Mouse (Mus musculus): ENCODE results near the gene Sec1. TPM values are rescaled to one million over a fixed set of nuclear protein-coding genes. Genes with fewer than 3 reads are reported as not detected.

Gene Sec1
- polyA plus RNA-seq, 1 experiment from 2014 or later = not detected

- Histone ChIP-seq H3K27ac (peak overlapping the region; percentile 58), H3K79me2 (ENCODE audit: inconsistent target) (peaks cover 87% of the 10 kb centered on the region), H3K4me3 (ENCODE audit: inconsistent target) (peak overlapping the region; percentile 78), H3K36me3 (ENCODE audit: inconsistent target) (peaks cover 43% of the 10 kb centered on the region)
- WGBS (ENCODE audit: missing documents) = 88% methylated on average over 6 of the region's 6 CpGs
These were observed 19.8 kb upstream of the Sec1 start for GRCm38 (mm10) chr7:45713881-45714520.

DNA sequence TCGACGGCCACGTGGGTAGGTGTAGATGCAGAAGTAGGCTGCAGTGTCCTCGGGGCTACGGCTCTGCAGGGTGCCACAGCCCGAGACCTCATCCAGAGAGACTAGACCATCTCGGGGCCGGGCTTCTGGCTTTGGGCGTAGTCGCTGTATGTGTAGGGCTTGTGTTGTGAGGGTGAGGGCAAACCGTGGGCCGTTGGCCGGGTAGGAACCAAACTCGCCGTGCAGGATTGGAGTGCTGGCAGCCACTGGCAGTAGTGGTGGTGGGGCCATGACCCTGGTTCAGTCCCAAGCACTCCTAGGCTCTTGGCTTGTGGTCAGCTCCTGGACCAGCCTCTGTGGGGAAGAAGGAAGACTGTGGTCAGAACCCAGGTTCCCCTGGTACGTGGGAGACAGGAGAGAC, 19.2 kb upstream of the Sec1 start:
- Histone ChIP-seq H3K27ac (no peak overlapping the region), H3K4me3 (ENCODE audit: inconsistent target) (no peak overlapping the region)
- WGBS (ENCODE audit: missing documents) = 89% methylated on average over 13 of the region's 16 CpGs

GRCm38 (mm10) chr7:45712022-45712757, 18.0 kb upstream of the Sec1 start:
- 93% methylated on average over 20 of the region's 21 CpGs for WGBS (ENCODE audit: missing documents)
- Histone ChIP-seq H3K4me3 (ENCODE audit: inconsistent target) (no peak overlapping the region), H3K79me2 (ENCODE audit: inconsistent target) (peaks cover 80% of the 10 kb centered on the region), H3K36me3 (ENCODE audit: inconsistent target) (peaks cover 43% of the 10 kb centered on the region), H3K27ac (no peak overlapping the region)

More for the DNA sequence above, 19.2 kb upstream of the Sec1 start:
- Histone ChIP-seq H3K36me3 (ENCODE audit: inconsistent target) (peaks cover 43% of the 10 kb centered on the region), H3K79me2 (ENCODE audit: inconsistent target) (peaks cover 85% of the 10 kb centered on the region)

DNA sequence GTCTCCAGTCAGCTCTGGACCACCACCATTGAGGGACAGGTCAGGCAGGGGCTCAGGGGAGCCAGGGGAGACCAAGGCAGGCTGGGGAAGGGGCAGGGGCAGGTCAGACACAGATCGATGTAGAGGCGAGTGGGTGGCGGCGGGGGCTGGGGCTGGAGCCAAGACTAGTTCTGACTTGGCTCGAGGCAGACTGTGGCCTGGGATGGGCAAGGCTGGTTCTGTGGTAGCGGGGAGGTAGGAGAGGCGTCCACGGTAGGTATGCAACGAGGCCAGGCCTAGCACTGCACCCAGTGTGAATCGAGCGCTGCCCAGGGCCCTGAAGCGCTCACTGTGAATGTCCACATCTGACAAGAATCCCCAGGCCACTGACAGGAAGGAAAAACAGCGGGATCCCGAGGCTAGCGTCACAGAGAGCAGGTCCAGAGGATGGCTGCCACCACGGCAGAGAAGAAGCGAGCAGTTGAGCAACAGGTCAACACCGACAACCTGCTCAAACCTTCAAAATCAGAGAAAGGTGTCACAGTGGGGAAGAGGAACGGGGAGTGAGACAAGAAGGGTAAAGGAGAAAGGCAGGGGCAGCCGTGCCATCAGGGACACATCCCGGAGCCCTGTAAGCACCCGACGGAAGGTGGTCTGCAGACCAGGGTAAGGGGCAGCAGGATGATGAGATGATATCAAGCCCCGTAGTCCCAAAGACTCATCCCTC, 17.3 kb upstream of the Sec1 start:
- 89% methylated on average over 22 of the region's 24 CpGs for WGBS (ENCODE audit: missing documents)
- Histone ChIP-seq H3K4me3 (ENCODE audit: inconsistent target) (no peak overlapping the region), H3K79me2 (ENCODE audit: inconsistent target) (peaks cover 73% of the 10 kb centered on the region), H3K36me3 (ENCODE audit: inconsistent target) (peaks cover 43% of the 10 kb centered on the region), H3K27ac (no peak overlapping the region)

DNA sequence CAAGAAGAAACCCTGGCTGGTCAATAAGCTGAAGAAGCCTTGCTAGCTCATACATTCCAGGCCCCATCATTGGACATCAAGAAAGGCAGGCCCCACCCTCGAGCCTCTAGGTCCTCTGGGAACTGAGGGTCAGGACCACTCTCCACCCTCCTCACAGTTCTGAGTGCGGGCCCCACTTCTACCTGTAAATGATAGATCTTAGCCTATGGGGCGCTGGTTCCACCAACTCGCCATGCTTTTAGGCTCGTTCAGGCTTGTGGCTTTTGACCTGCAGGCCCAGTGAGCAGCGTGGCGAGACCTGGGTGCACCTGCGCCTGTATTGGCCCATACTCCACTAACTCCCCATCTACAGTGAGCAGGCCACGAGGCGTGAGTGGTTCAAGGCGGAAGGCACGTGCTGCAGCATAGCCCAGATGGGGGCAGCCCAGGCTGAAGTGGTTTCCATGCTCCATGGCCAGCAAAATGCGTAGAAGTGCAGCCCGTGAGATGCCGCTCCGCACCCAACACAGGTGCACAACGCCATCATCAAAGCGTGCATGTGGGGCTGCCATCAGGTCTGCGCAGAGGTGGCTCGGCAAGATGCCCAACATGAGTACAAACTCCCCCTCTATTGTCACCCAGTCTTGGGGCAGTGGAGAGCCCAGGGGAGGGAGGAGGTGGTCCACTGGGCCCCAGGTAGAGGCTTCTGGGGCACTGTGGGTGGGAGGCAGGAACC, 16.4 kb upstream of the Sec1 start:
- Histone ChIP-seq H3K36me3 (ENCODE audit: inconsistent target) (peaks cover 43% of the 10 kb centered on the region), H3K27ac (no peak overlapping the region), H3K79me2 (ENCODE audit: inconsistent target) (peaks cover 75% of the 10 kb centered on the region), H3K4me3 (ENCODE audit: inconsistent target) (no peak overlapping the region)
- 94% methylated on average over 20 of the region's 20 CpGs for WGBS (ENCODE audit: missing documents)

- H3K4me3 ChIP-seq (ENCODE audit: inconsistent target) = no peak overlapping the region
- no peak overlapping the region for H3K27ac ChIP-seq
- H3K36me3 ChIP-seq (ENCODE audit: inconsistent target) = peaks cover 43% of the 10 kb centered on the region
- 90% methylated on average over 14 of the region's 14 CpGs for WGBS (ENCODE audit: missing documents)
- H3K79me2 ChIP-seq (ENCODE audit: inconsistent target) = peaks cover 66% of the 10 kb centered on the region
These were observed 15.6 kb upstream of the Sec1 start for GRCm38 (mm10) chr7:45709677-45710355.

DNA sequence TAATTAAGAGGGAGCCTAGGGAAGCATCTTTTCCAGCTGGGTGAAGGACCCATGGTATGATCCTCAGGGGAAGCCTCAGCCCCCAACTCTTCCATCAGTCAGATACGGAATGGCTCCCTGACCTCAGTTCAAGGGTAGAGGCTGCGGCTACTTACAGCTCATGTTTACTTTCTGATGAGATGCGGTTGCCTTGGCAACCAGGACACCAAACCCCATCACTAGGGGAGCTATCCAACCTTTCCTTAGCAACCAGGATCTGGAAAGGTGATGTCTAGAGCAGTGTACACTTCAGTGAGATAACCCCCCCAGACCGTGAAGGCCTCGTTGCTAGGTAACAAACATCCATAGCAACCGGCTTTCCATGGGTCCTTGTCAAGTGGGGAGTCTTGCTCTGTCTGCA, 14.8 kb upstream of the Sec1 start:
- peak overlapping the region; percentile 26; the same call in 1 of the 2 replicates for H3K4me3 ChIP-seq (ENCODE audit: inconsistent target)
- H3K36me3 ChIP-seq (ENCODE audit: inconsistent target) = peaks cover 43% of the 10 kb centered on the region
- peak overlapping the region; percentile 96 for H3K27ac ChIP-seq
- WGBS (ENCODE audit: missing documents) = 92% methylated on average over 6 of the region's 6 CpGs
- H3K79me2 ChIP-seq (ENCODE audit: inconsistent target) = peaks cover 59% of the 10 kb centered on the region

- Histone ChIP-seq H3K36me3 (ENCODE audit: inconsistent target) (peaks cover 40% of the 10 kb centered on the region), H3K79me2 (ENCODE audit: inconsistent target) (peaks cover 51% of the 10 kb centered on the region), H3K4me3 (ENCODE audit: inconsistent target) (peak overlapping the region; percentile 26), H3K27ac (peak overlapping the region; percentile 96)
- WGBS (ENCODE audit: missing documents) = 34% methylated on average over 13 of the region's 13 CpGs
These were observed 14.1 kb upstream of the Sec1 start for GRCm38 (mm10) chr7:45708221-45708761.

DNA sequence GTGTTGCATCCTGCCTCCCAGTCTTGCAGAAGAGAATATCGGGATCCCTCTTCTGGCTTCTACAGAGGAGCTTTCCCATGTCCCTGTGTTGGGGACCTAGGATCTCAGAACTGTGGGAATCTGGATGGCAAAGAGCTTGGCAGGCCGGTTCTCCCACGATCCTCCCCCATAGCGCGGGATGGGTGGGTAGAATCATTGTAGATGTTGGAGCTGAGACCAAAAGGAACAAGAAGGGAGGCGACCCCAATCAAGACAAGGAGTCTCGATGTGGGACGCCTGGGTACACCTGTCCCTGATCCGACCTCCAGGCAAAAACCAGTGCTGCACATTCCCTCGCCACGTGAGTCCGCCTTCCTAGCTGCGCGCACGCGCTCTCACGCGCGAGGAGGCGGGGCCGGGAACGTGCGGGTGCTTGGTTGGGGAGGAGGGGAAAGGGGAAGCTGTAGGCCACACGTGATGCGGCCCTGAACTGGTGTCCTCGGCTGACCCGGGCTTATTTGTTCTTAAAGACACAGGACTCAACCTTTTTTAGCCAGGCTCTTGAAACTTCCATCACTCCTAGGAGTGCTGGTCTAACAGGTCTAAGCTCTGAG, 13.3 kb upstream of the Sec1 start:
- Histone ChIP-seq H3K36me3 (ENCODE audit: inconsistent target) (peaks cover 33% of the 10 kb centered on the region), H3K4me3 (ENCODE audit: inconsistent target) (peak overlapping the region; percentile 27), H3K27ac (peak overlapping the region; percentile 96), H3K79me2 (ENCODE audit: inconsistent target) (peaks cover 43% of the 10 kb centered on the region; the same call in 1 of the 2 replicates)
- 2% methylated on average over 27 of the region's 27 CpGs for WGBS (ENCODE audit: missing documents)

DNA sequence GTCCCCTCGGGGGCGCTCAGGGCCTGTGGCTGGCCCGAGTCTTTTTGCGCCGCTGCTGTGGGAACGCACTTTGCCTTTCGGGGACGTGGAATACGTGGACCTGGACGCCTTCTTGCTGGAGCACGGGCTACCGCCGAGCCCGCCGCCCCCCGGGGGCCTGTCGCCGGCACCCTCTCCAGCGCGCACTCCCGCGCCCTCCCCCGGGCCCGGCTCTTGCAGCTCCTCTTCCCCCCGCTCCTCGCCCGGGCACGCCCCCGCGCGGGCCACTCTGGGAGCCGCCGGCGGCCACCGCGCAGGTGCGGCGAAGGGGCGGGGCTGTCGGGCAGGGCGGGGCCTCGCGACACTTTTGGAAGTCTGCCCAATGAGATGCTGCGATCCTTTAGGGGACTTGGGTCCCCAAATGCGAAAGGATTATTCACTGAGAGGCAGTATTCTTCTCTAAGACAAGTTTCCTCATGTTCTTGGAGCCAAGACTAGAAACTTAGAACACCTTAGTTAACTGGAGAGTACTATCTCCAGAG, 12.6 kb upstream of the Sec1 start:
- peaks cover 36% of the 10 kb centered on the region; the same call in 1 of the 2 replicates for H3K79me2 ChIP-seq (ENCODE audit: inconsistent target)
- peak overlapping the region; percentile 90 for H3K4me3 ChIP-seq (ENCODE audit: inconsistent target)
- H3K36me3 ChIP-seq (ENCODE audit: inconsistent target) = peaks cover 27% of the 10 kb centered on the region
- peak overlapping the region; percentile 96 for H3K27ac ChIP-seq
- WGBS (ENCODE audit: missing documents) = under 1% methylated on average over 35 of the region's 45 CpGs

GRCm38 (mm10) chr7:45705873-45706281, 11.7 kb upstream of the Sec1 start:
- peak overlapping the region; percentile 90 for H3K4me3 ChIP-seq (ENCODE audit: inconsistent target)
- H3K27ac ChIP-seq = peak overlapping the region; percentile 92
- peaks cover 17% of the 10 kb centered on the region; the same call in 1 of the 2 replicates for H3K36me3 ChIP-seq (ENCODE audit: inconsistent target)
- peaks cover 29% of the 10 kb centered on the region; the same call in 1 of the 2 replicates for H3K79me2 ChIP-seq (ENCODE audit: inconsistent target)
- 1% methylated on average over 7 of the region's 7 CpGs for WGBS (ENCODE audit: missing documents)

DNA sequence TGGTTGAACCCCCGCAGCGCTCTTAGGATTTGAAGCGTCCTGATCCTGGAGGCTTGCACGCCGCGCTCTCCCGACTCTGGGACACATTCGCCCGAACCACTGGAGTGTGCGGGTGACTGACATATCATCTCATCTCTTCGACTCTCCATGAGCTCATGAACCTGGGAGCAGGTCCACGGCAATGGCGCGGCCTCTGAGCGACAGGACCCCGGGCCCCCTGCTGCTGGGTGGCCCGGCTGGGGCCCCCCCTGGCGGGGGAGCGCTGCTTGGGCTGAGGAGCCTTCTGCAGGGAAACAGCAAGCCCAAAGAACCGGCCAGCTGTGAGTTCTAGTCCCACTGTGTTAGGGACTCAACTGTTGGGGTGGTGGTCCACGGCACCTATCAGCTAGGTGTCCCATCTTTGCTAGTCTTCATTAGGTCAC, 11.3 kb upstream of the Sec1 start:
- Histone ChIP-seq H3K36me3 (ENCODE audit: inconsistent target) (peaks cover 13% of the 10 kb centered on the region; the same call in 1 of the 2 replicates), H3K79me2 (ENCODE audit: inconsistent target) (peaks cover 24% of the 10 kb centered on the region; the same call in 1 of the 2 replicates), H3K27ac (peak overlapping the region; percentile 92), H3K4me3 (ENCODE audit: inconsistent target) (peak overlapping the region; percentile 90)
- 1% methylated on average over 21 of the region's 21 CpGs for WGBS (ENCODE audit: missing documents)

All from macrophage (primary cell).